Comparison of ENCODE assay signal across 8 mouse cellular contexts in genomic region chr7:48749298-48750163, GRCm38 (mm10). TPM values are rescaled to one million over a fixed set of nuclear protein-coding genes. Genes with fewer than 3 reads are reported as not detected.
DNase-seq lines count a peak whose midpoint lies in the region; ATAC-seq and TF ChIP-seq lines count a peak whose summit lies in the region.

No protein-coding gene starts in this region.

- H3K27me3 ChIP-seq in embryonic facial prominence, embryonic 12.5 days = no peaks in the 10 kb centered on the region
- H3K27me3 ChIP-seq in kidney, adult 2 months (replicated peaks; ENCODE audit: control insufficient read depth, insufficient read depth, low read length) = no peaks in the 10 kb centered on the region
- H3K27me3 ChIP-seq in limb, embryonic 12.5 days = no peaks in the 10 kb centered on the region
- no peaks in the 10 kb centered on the region for H3K27me3 ChIP-seq in midbrain, embryonic 15.5 days (replicated peaks)
- no peaks in the 10 kb centered on the region for H3K27me3 ChIP-seq in spleen, adult 2 months (ENCODE audit: control insufficient read depth, insufficient read depth, low read length)

- H3K4me2 ChIP-seq in embryonic facial prominence, embryonic 12.5 days (replicated peaks) = peak overlapping the region; percentile 76
- H3K4me2 ChIP-seq in limb, embryonic 12.5 days = peak overlapping the region; percentile 80
- H3K4me2 ChIP-seq in midbrain, embryonic 15.5 days = peak overlapping the region; percentile 72

- no peak overlapping the region for H3K27ac ChIP-seq in embryonic facial prominence, embryonic 12.5 days
- no peak overlapping the region for H3K27ac ChIP-seq in kidney, adult 2 months (ENCODE audit: insufficient read depth, low read depth, low read length)
- no peak overlapping the region for H3K27ac ChIP-seq in limb, embryonic 12.5 days
- H3K27ac ChIP-seq in midbrain, embryonic 15.5 days = peak overlapping the region; percentile 66
- no peak overlapping the region for H3K27ac ChIP-seq in spleen, adult 2 months (ENCODE audit: insufficient read depth, low read length)

- peak overlapping the region; percentile 27; the same call in 1 of the 2 replicates for H3K9ac ChIP-seq in embryonic facial prominence, embryonic 12.5 days
- peak overlapping the region; percentile 37; the same call in 1 of the 2 replicates for H3K9ac ChIP-seq in limb, embryonic 12.5 days (replicated peaks)
- H3K9ac ChIP-seq in midbrain, embryonic 15.5 days = peak overlapping the region; percentile 34

- WGBS in embryonic facial prominence, embryonic 12.5 days = 2% methylated on average over 24 of the region's 24 CpGs
- under 1% methylated on average over 24 of the region's 24 CpGs for WGBS in kidney, adult 2 months
- WGBS in limb, embryonic 12.5 days = 2% methylated on average over 24 of the region's 24 CpGs
- 1% methylated on average over 24 of the region's 24 CpGs for WGBS in midbrain, embryonic 15.5 days
- WGBS in spleen, adult 2 months = 1% methylated on average over 24 of the region's 24 CpGs

- H3K4me1 ChIP-seq in embryonic facial prominence, embryonic 12.5 days = 0 out of 2 replicates have a peak, but pooled peaks cover 3% of the 10 kb centered on the region
- no peaks in the 10 kb centered on the region for H3K4me1 ChIP-seq in kidney, adult 2 months (ENCODE audit: control insufficient read depth, insufficient read depth, low read length)
- 0 out of 2 replicates have a peak, but pooled peaks cover 2% of the 10 kb centered on the region for H3K4me1 ChIP-seq in limb, embryonic 12.5 days (replicated peaks)
- peaks cover 4% of the 10 kb centered on the region; the same call in 1 of the 2 replicates for H3K4me1 ChIP-seq in midbrain, embryonic 15.5 days
- H3K4me1 ChIP-seq in spleen, adult 2 months (ENCODE audit: control insufficient read depth, insufficient read depth, insufficient read length) = no peaks in the 10 kb centered on the region

- no peaks in the 10 kb centered on the region for H3K9me3 ChIP-seq in embryonic facial prominence, embryonic 12.5 days
- H3K9me3 ChIP-seq in limb, embryonic 12.5 days = no peaks in the 10 kb centered on the region
- no peaks in the 10 kb centered on the region for H3K9me3 ChIP-seq in midbrain, embryonic 15.5 days

- no peak for TF ChIP-seq POLR2A in kidney, adult 2 months (IDR thresholded peaks at IDR 0.05; ENCODE audit: low read depth, low read length)
- no peak for TF ChIP-seq POLR2A in spleen, adult 2 months (IDR thresholded peaks at IDR 0.05; ENCODE audit: low read depth, low read length)

- H3K4me3 ChIP-seq in embryonic facial prominence, embryonic 12.5 days = peak overlapping the region; percentile 39
- peak overlapping the region; percentile 25 for H3K4me3 ChIP-seq in kidney, adult 2 months (ENCODE audit: insufficient read depth, low read depth, low read length)
- H3K4me3 ChIP-seq in limb, embryonic 12.5 days (replicated peaks) = peak overlapping the region; percentile 35
- H3K4me3 ChIP-seq in midbrain, embryonic 15.5 days = peak overlapping the region; percentile 37
- H3K4me3 ChIP-seq in spleen, adult 2 months (ENCODE audit: extremely low read depth, insufficient read depth, insufficient read length) = peak overlapping the region; percentile 49; the same call in 1 of the 2 replicates

- TF ChIP-seq CTCF in kidney, adult 2 months (conservative IDR thresholded peaks at IDR 0.05; ENCODE audit: insufficient read depth, insufficient read length, low read depth, low read length) = peak; percentile 80
- TF ChIP-seq CTCF in spleen, adult 2 months (IDR thresholded peaks at IDR 0.05; ENCODE audit: extremely low read depth, insufficient read depth, insufficient read length, insufficient replicate concordance) = peak; percentile 52; the same call in 1 of the 2 replicates

- peak; percentile 61 for DNase-seq in 3134 (ENCODE audit: extremely low read depth, insufficient read length, low spot score)
- DNase-seq in adrenal gland, postnatal 25 days = peak; percentile 67
- peak; percentile 79 to 89 for DNase-seq in heart, adult 18-20 months
- peak; percentile 82 for DNase-seq in kidney, adult 2 months
- peak; percentile 73 to 77 for DNase-seq in spleen, adult 2 months (ENCODE audit: low read depth in 1 of 2, low spot score in 2 of 2)

- no peaks in the 10 kb centered on the region for H3K36me3 ChIP-seq in embryonic facial prominence, embryonic 12.5 days
- H3K36me3 ChIP-seq in kidney, adult 2 months (ENCODE audit: control insufficient read depth, insufficient read depth, low read length) = no peaks in the 10 kb centered on the region
- no peaks in the 10 kb centered on the region for H3K36me3 ChIP-seq in limb, embryonic 12.5 days
- no peaks in the 10 kb centered on the region for H3K36me3 ChIP-seq in midbrain, embryonic 15.5 days (replicated peaks)
- no peaks in the 10 kb centered on the region for H3K36me3 ChIP-seq in spleen, adult 2 months (ENCODE audit: control insufficient read depth, insufficient read depth, low read length)

- peak; percentile 84 for ATAC-seq in embryonic facial prominence, embryonic 12.5 days (ENCODE audit: insufficient number of reproducible peaks, insufficient read depth, low FRiP score, low TSS enrichment)
- peak; percentile 84 for ATAC-seq in limb, embryonic 12.5 days (ENCODE audit: insufficient number of reproducible peaks, insufficient read depth, low FRiP score, low TSS enrichment, low read depth)
- peak; percentile 91 for ATAC-seq in midbrain, embryonic 15.5 days (replicated peaks)

RNA-seq across cellular contexts. Expression of gene Zdhhc13, which starts 39.3 kb away (rescaled TPM):
- 8.2 and 9.7 TPM in 2 replicates for total RNA-seq in adrenal gland, postnatal 25 days (2021)
- 30.4 and 31.2 TPM in 2 replicates for polyA plus RNA-seq in embryonic facial prominence, embryonic 12.5 days (2016; fragmentation: Nextera tagmentation; extraction: Ambion mirVana)
- total RNA-seq in heart, adult 18-20 months (2021) = 10 to 100 TPM; 11.2 to 13.8 TPM
- polyA plus RNA-seq in kidney, adult 2 months (2012; rRNA removed) = 7.8 and 9.6 TPM in 2 replicates
- 29.6 TPM in 2 replicates for polyA plus RNA-seq in limb, embryonic 12.5 days (2016; fragmentation: Nextera tagmentation; extraction: Ambion mirVana)
- polyA plus RNA-seq in midbrain, embryonic 15.5 days (2015; fragmentation: Nextera tagmentation; extraction: Ambion mirVana) = 36.5 and 38.7 TPM in 2 replicates
- polyA plus RNA-seq in spleen, adult 2 months (2012; rRNA removed) = 6.9 and 7.5 TPM in 2 replicates
